Mouse (Mus musculus) layer of hippocampus, postnatal 14 days (tissue): ENCODE data around the gene Pak3. TPM values are rescaled to one million over a fixed set of nuclear protein-coding genes. Genes with fewer than 3 reads are reported as not detected.

Experiments
- DNase-seq, 2 experiments: peaks; one replicate each; pipeline ENCODE4 v3.0.0; 2021 to 2022; ENCODE audit warnings: low spot score in 2 of 2, mixed read lengths in 1 of 2
- microRNA-seq, 2 experiments: library from miRNA; unstranded; fragments of <30 nt; microRNA quantifications; one replicate each; pipeline ENCODE4 v1.2.0; 2021
- total RNA-seq, 2 experiments: library from RNA; stranded (reverse); gene quantifications; 2 replicates each; pipeline ENCODE4 v1.2.3; 2021

Pak3 gene
- total RNA-seq, 2 experiments from 2014 or later = 142 to 143 TPM

DNA sequence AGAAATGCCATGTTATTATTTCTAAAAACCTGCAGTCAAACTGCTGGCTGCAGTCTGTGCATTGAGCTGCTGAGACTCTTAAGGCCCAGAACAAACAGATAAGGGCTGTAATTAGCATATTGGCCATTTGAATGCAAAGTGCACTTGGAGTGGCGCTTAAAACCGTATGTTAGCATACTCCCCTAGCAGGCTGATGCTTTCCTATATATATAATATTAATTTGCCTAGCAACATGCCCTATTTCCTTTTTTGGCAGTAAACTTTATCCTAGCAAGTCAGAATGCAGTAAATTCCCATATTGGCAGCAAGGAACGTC, 136.7 kb downstream of the Pak3 start:
- DNase-seq = no peak

GRCm38 (mm10) chrX:143664221-143665150, 146.1 kb downstream of the Pak3 start:
- peak; percentile 26 to 70 for DNase-seq

DNA sequence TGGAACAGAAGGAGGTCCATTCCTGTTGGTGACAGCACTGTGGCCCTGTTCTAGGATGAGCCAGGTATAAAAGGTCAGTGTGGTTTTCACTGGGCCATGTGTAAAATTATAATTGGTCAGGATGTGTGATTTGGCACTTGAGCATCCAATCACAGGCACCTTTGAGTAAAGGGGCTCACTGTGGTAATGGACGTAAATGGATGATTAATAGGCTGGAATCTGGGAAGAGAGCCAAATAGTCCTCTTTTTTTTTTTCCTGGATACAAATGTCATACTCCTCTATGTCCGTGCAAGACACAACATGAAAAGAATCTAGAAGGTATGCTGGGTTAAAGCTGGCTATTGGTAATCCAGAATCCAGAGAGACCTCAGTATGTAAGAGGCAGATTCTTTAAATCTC, 147.4 kb downstream of the Pak3 start:
- no peak for DNase-seq

GRCm38 (mm10) chrX:143666991-143667390, 148.6 kb downstream of the Pak3 start:
- DNase-seq = peak in 1 of 2 experiments; percentile 11

DNA sequence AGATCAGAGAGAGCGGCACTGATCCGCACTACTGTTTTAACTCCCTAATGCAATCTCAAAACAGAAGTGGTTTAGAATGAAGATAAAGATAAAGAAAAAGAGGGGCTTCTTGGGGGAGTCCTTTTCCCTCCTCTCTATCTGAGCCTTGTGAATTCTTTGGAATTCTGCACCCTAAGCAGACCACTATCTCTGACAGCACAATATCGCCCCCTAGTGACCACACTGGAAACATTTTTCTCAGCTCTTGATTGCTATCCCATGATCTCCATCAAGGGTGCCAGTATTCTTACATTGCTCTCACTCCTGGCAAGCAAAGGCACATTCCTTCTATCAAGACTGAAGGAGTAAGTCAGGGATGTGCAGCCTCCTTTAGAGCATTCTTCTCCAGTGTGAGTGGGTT, 149.9 kb downstream of the Pak3 start:
- DNase-seq = peak; percentile 41 to 67

GRCm38 (mm10) chrX:143678566-143678965, 160.2 kb downstream of the Pak3 start:
- DNase-seq = no peak

DNA sequence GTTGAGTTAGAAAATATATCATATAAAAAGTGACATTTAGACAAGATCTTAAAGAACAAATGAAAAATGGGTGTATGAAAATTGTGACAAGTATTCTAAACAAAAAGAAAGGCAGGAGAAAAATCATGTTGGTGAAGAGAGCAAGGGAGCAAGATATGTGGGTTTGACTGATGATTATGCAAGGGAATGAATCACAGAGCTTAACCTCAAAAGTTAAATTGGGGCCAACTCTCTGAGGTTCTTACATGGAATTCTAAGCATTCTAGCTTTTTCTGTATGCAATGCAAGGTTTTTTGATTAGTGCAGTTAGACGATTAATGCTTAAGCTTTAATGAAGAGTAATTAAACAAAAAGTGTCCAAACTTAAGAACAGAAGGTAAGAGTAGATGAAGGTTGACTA, 203.9 kb downstream of the Pak3 start:
- DNase-seq = no peak

DNA sequence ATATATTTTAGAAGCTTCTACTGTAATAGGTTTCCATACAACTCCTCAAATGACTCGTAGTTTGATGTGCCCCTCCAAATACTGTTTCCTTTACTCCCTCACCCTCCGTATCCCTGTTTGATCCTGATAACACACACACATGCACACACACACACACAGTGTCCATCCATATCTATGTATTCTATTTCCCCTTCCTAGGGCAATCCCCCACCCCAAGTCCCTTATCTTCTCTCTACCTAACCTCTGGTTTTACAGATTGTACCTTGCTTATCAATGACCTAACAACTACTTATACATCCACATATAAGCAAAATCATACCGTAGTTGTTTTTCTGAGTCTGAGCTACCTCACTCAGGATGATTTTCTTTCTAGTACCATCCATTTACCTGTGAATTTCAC, 207.0 kb downstream of the Pak3 start:
- no peak for DNase-seq

GRCm38 (mm10) chrX:143736035-143736434, 217.6 kb downstream of the Pak3 start:
- no peak for DNase-seq

- DNase-seq = peak in 1 of 2 experiments; percentile 38
These were observed 220.8 kb downstream of the Pak3 start for GRCm38 (mm10) chrX:143739171-143739570.

- DNase-seq = no peak
These were observed 244.2 kb downstream of the Pak3 start for GRCm38 (mm10) chrX:143762556-143762955.

GRCm38 (mm10) chrX:143815948-143816347, 297.6 kb downstream of the Pak3 start:
- DNase-seq = no peak

GRCm38 (mm10) chrX:143818961-143819360, 300.6 kb downstream of the Pak3 start:
- DNase-seq = no peak

- DNase-seq = no peak
These were observed 308.1 kb downstream of the Pak3 start for GRCm38 (mm10) chrX:143826521-143826920.

GRCm38 (mm10) chrX:143827212-143827611, 308.8 kb downstream of the Pak3 start, which contains the start of gene Capn6:
TSS of gene Capn6 (minus strand) at chrX:143827414.
- DNase-seq = no peak

DNA sequence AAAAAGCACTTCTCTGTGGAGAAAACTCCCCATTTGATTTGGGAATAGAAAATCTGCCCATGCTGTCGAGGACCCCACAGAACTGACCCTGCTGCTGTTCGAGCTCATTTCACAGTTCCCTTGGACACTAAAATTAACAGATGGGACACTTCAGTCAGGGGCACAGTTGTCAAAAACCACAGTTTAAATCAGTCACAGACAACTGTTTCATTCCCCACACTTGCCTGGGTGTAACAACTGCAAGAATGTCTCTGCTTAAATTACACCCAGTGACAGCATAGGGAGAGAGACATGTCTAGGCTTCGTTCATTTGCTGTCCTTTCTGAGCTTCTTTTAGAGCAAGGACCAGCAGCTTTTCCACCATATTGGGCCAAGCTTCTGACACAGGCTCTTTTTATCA, 328.2 kb downstream of the Pak3 start:
- DNase-seq = no peak

Small RNA genes within 50 kb of the gene (microRNA-seq; reads per million reads assigned to microRNA genes)
- 0 reads per million in 2 experiments for gene Gm47298

Other genes with a start within 250 kb of the Pak3 start
- gene Chrdl1, start 124.3 kb upstream of the Pak3 start, total RNA-seq = 1 to 10 TPM; 2.2 to 2.7 TPM